Mouse (Mus musculus) hindbrain, embryonic 13.5 days (tissue): ENCODE measurements around the gene Sh3bp5l. TPM values are rescaled to one million over a fixed set of nuclear protein-coding genes. Genes with fewer than 3 reads are reported as not detected.

Source experiments
- ATAC-seq: fragments of 200-750 bp; cut with Nextera tagmentation; 2 replicates; pipeline ENCODE4 v1.8.0; 2017; ENCODE audit warnings: moderate TSS enrichment; ENCODE audit not compliant: low FRiP score
- H3K27ac ChIP-seq: fragments of 300-500 bp; sonication (generic); 2 replicates; pipeline ENCODE4 v1.5.1; 2015; ENCODE audit warnings: inconsistent platforms, mild to moderate bottlenecking, moderate library complexity
- H3K27me3 ChIP-seq: fragments of 300-500 bp; sonication (generic); 2 replicates; pipeline ENCODE4 v1.6.1; 2015; ENCODE audit warnings: mild to moderate bottlenecking, inconsistent platforms
- H3K36me3 ChIP-seq: fragments of 300-500 bp; sonication (generic); 2 replicates; pipeline ENCODE4 v1.6.1; 2015; ENCODE audit warnings: mild to moderate bottlenecking, inconsistent platforms
- H3K4me1 ChIP-seq: fragments of 300-500 bp; sonication (generic); replicated peaks from 2 replicates; pipeline ENCODE4 v1.6.1; 2015; ENCODE audit warnings: inconsistent platforms
- H3K4me2 ChIP-seq: fragments of 300-500 bp; sonication (generic); 2 replicates; pipeline ENCODE4 v1.6.1; 2015; ENCODE audit warnings: inconsistent platforms, mild to moderate bottlenecking, moderate library complexity
- H3K4me3 ChIP-seq: fragments of 300-500 bp; sonication (generic); 2 replicates; pipeline ENCODE4 v1.5.1; 2015; ENCODE audit warnings: mild to moderate bottlenecking, inconsistent platforms
- H3K9ac ChIP-seq: fragments of 300-500 bp; sonication (generic); 2 replicates; pipeline ENCODE4 v1.6.1; 2015; ENCODE audit warnings: mild to moderate bottlenecking, inconsistent platforms
- H3K9me3 ChIP-seq: fragments of 300-500 bp; sonication (generic); 2 replicates; pipeline ENCODE4 v1.6.1; 2016; ENCODE audit warnings: inconsistent platforms
- WGBS: fragments of 180-500 bp; shearing (Covaris S2); methylation state at CpG from one replicate; pipeline ENCODE4 v1.1.7; 2015; 5-methylcytosine and 5-hydroxymethylcytosine counted together
- polyA plus RNA-seq: library from polyadenylated mRNA; unstranded; fragments of >200 nt; fragmentation: Nextera tagmentation; extraction: Ambion mirVana; gene quantifications from 2 replicates; pipeline ENCODE4 v1.2.1, GENCODE M21; 2015

Sh3bp5l gene
- polyA plus RNA-seq, 1 experiment from 2014 or later, result 48.5 TPM

DNA sequence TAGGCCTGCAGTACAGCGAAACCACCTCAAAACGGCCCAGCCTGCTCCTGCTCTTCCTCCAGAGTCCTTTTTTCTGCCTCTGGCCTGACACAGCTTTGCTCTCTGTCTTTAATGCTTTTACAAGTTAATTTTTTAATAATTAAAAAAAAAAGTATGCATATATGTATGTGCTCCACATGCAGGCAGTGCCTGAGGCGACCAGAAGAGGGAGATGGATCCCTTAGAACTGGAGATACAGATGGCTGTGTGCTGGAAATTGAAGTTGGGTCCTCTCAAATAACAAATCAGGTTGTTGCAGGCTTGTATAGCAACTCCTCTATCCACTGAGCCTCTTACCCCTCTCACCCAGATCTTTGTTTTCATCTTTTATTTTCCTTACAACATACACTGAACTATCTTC is 3.7 kb upstream of the Sh3bp5l start:
- H3K4me2 ChIP-seq, result no peak overlapping the region
- no peaks in the 10 kb centered on the region for H3K9me3 ChIP-seq
- no peak overlapping the region for H3K4me3 ChIP-seq
- peaks cover 36% of the 10 kb centered on the region for H3K4me1 ChIP-seq
- H3K36me3 ChIP-seq, result peaks cover 15% of the 10 kb centered on the region
- no peaks in the 10 kb centered on the region for H3K27me3 ChIP-seq
- ATAC-seq, result no peak
- no peak overlapping the region for H3K9ac ChIP-seq
- no peak overlapping the region for H3K27ac ChIP-seq
- 97% methylated on average over 3 of the region's 3 CpGs for WGBS

DNA sequence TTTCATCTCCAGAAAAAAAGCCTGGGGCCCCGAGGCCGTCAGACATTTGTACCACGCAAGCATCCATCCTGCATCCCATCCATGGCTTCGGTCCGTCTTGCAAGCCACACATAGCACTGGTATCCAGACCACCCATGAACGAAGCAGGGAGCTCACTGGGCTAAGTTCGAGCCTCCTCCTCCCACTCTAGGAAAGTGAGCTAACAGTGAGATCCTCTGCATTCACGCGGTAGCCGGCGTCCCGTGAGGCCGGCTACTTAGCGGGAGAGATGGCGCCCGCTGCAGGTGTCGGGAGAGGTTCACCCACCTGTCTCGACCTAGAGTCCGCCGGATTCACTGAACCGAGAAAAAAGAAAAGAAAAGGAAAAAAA is 633 bp upstream of the Sh3bp5l start:
- H3K4me2 ChIP-seq, result peak overlapping the region; percentile 100
- no peaks in the 10 kb centered on the region for H3K9me3 ChIP-seq
- peak; percentile 29 for ATAC-seq
- peaks cover 50% of the 10 kb centered on the region for H3K4me1 ChIP-seq
- peak overlapping the region; percentile 87 for H3K27ac ChIP-seq
- peaks cover 33% of the 10 kb centered on the region for H3K36me3 ChIP-seq
- under 1% methylated on average over 21 of the region's 21 CpGs for WGBS
- peak overlapping the region; percentile 88 for H3K9ac ChIP-seq
- no peaks in the 10 kb centered on the region for H3K27me3 ChIP-seq
- H3K4me3 ChIP-seq, result peak overlapping the region; percentile 89

DNA sequence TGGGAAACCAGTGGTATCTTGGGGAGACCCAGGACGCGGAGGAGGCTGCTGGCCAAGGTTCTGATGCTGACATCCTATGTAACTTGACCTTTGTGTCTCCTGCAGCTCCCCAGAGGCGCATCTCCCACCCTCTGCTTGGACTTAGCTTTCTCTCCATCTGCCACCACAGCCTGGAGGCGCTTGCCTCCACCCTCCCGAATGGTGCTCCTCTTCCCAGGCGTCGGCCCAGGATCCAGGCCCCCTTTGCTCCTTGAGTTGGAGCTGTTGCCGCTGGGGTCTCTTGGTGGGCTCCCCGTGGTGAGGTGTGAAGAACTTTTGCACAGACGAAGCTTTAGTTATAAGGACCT is 598 bp downstream of the Sh3bp5l start:
- H3K4me1 ChIP-seq, result peaks cover 51% of the 10 kb centered on the region
- no peaks in the 10 kb centered on the region for H3K9me3 ChIP-seq
- H3K4me2 ChIP-seq, result peak overlapping the region; percentile 100
- 20% methylated on average over 10 of the region's 10 CpGs for WGBS
- H3K9ac ChIP-seq, result peak overlapping the region; percentile 88
- 0 out of 2 replicates have a peak, but pooled peaks have one; percentile 4 for ATAC-seq
- H3K36me3 ChIP-seq, result peaks cover 39% of the 10 kb centered on the region
- no peak overlapping the region for H3K27ac ChIP-seq
- H3K4me3 ChIP-seq, result peak overlapping the region; percentile 89
- no peaks in the 10 kb centered on the region for H3K27me3 ChIP-seq

DNA sequence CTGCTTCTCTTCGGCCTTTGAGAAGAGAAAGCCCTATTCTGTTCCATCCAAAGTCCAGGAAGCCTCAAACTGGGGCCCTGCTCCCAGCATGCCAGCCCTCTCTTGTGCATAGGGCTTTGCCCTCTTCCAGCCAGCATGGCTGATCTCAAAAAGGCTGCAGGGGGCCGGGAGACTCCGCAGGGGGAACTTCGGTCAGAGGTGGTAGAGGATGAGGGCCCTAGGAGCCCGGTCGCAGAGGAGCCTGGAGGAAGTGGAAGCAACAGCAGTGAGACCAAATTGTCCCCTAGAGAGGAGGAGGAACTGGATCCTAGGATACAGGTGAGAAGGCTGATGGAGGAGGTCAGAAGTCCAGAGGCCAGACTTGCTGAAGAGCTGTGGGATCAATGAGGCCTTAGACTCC is 1.0 kb downstream of the Sh3bp5l start:
- Histone ChIP-seq H3K9me3 (no peaks in the 10 kb centered on the region), H3K4me2 (peak overlapping the region; percentile 100), H3K4me3 (peak overlapping the region; percentile 89), H3K27ac (no peak overlapping the region), H3K36me3 (peaks cover 43% of the 10 kb centered on the region), H3K4me1 (peaks cover 51% of the 10 kb centered on the region), H3K27me3 (no peaks in the 10 kb centered on the region), H3K9ac (peak overlapping the region; percentile 88)
- 89% methylated on average over 6 of the region's 6 CpGs for WGBS
- 0 out of 2 replicates have a peak, but pooled peaks have one; percentile 9 for ATAC-seq

DNA sequence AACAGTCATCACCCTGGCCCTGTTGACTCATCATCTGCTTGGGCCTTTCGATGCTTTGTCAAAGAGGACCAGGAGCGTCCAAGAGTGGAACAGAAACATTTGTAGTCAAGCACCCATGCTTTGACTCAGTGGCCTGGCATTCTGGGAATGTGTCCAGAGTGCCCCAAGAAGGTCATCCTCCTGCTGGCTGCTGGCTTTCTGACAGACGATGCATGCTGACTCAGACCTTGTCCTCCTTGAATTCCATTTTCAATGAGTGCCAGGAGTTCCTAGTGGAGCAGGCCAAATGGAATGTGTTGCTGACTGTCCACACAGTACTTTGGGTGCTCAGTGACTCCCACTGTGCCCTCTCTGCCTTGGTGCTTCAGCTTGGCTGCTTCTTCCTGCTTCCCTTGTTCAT is 4.2 kb downstream of the Sh3bp5l start:
- Histone ChIP-seq H3K36me3 (peaks cover 53% of the 10 kb centered on the region), H3K4me1 (peaks cover 41% of the 10 kb centered on the region), H3K27me3 (no peaks in the 10 kb centered on the region), H3K27ac (no peak overlapping the region), H3K4me3 (no peak overlapping the region), H3K4me2 (no peak overlapping the region), H3K9me3 (no peaks in the 10 kb centered on the region), H3K9ac (no peak overlapping the region)
- WGBS, result 69% methylated on average over 3 of the region's 3 CpGs
- no peak for ATAC-seq

DNA sequence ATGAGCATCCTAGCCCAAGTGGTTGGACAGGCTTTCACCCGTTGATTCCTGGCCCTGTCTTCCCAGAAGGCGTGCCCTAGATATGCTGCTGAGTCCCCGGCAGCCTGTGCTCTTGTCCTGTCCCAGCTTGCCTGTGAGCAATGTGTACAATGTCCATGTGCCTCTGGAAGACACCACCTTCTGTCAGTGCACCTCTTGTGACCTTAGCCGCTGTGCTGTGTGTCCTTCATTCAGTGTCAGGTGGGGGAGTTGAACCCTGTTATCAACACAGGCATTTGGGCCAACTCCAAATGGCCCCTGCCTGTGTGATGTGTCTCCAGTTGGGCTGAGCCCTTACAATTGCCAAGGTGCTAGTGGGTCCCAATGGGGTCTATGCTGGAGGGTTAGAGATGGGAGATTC is 16.2 kb downstream of the Sh3bp5l start:
- no peak overlapping the region for H3K27ac ChIP-seq
- no peak overlapping the region for H3K4me2 ChIP-seq
- no peaks in the 10 kb centered on the region for H3K4me1 ChIP-seq
- peaks cover 70% of the 10 kb centered on the region for H3K36me3 ChIP-seq
- H3K4me3 ChIP-seq, result no peak overlapping the region
- no peak overlapping the region for H3K9ac ChIP-seq
- H3K9me3 ChIP-seq, result no peaks in the 10 kb centered on the region
- H3K27me3 ChIP-seq, result no peaks in the 10 kb centered on the region
- no peak for ATAC-seq
- WGBS, result 94% methylated on average over 4 of the region's 4 CpGs

DNA sequence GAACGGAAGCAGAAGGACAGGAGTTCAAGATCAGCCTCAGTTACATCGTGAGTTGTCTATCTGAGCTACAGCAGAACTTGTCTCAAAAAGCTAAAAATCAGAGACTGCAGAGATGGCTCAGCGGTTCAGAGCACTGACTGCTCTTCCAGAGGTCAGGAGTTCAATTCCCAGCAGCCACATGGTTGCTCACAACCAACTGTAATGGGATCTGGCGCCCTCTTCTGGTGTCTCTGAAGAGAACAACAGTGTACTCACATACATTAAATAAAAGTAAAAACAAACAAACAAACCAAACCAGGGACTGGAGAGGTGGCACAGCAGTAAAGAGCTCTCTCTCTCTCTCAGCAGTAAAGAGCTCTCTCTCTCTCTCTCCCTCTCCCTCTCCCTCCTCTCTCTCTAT is 20.1 kb downstream of the Sh3bp5l start:
- peaks cover 40% of the 10 kb centered on the region for H3K36me3 ChIP-seq
- no peak for ATAC-seq
- WGBS, result 71% methylated on average over 4 of the region's 4 CpGs

DNA sequence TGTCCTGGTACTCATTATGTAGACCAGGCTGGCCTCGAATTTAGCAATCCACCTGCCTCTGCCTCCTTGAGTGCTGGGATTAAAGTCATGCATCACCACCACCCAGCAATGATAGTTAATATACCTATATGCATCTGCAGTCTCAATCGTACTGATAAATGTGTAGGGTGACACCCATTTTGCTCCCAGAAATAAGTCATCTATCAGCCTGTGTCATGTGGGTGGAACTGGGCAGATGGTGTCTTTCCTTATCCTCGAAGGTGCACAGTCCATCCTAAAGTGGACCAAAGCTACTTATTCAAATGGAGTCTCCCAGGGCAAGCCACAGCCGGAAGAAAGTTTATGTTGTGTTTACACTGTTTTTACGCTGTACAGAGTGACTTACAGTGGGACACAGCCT is 20.7 kb downstream of the Sh3bp5l start:
- H3K9me3 ChIP-seq, result no peaks in the 10 kb centered on the region
- H3K4me2 ChIP-seq, result no peak overlapping the region
- no peaks in the 10 kb centered on the region for H3K4me1 ChIP-seq
- no peak overlapping the region for H3K9ac ChIP-seq
- 89% methylated on average over 5 of the region's 5 CpGs for WGBS
- no peak overlapping the region for H3K27ac ChIP-seq
- no peak overlapping the region for H3K4me3 ChIP-seq
- H3K36me3 ChIP-seq, result peaks cover 34% of the 10 kb centered on the region
- no peak for ATAC-seq
- H3K27me3 ChIP-seq, result no peaks in the 10 kb centered on the region

More for the DNA sequence above, 20.1 kb downstream of the Sh3bp5l start:
- H3K4me3 ChIP-seq, result no peak overlapping the region
- H3K9ac ChIP-seq, result no peak overlapping the region
- no peak overlapping the region for H3K27ac ChIP-seq
- no peaks in the 10 kb centered on the region for H3K27me3 ChIP-seq
- H3K4me2 ChIP-seq, result no peak overlapping the region
- no peaks in the 10 kb centered on the region for H3K9me3 ChIP-seq
- no peaks in the 10 kb centered on the region for H3K4me1 ChIP-seq

DNA sequence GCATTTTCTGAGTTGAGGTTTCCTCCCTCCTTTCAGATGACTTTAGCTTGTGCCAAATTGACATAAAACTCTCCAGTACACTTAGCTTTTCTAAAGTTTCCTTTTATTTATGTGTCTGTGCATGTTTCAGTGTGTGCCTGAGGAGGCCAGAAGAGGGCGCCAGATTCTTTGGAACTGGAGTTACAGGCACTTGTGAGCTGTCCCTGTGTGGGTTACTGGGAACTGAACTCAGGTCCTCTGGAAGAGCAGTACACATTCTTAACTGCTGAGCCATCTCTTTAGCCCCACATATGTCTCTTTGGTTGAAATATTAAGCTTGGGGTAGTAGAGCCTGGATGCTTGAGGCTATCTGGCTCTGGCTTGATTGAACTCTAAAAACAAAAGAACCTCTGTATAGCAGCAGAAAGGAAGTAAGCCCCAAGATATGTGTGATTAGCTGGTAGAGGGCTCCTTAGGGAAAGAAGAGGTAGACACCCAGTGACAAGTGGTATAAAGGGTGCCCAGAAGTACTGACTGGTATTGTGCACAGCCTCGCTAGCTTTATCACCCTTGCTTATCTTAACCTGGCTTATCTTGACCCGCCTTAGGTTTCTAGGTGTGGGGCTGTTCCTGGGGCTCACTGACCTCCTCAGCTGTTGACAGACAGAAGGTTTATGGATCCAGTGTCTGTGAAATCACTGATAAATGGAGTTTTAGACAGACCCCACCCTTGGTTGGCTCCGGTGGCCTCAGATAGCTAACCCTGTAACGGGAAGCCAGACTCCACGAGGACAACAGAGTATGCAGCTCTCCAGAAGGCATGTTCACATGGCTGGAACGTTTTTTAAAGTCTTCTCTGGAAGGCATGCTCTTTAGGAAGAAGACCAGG is 22.4 kb downstream of the Sh3bp5l start:
- Histone ChIP-seq H3K4me2 (no peak overlapping the region), H3K36me3 (peaks cover 17% of the 10 kb centered on the region), H3K4me3 (no peak overlapping the region), H3K9ac (no peak overlapping the region), H3K27me3 (no peaks in the 10 kb centered on the region), H3K27ac (no peak overlapping the region), H3K9me3 (no peaks in the 10 kb centered on the region), H3K4me1 (no peaks in the 10 kb centered on the region)
- WGBS, result 65% methylated on average over 7 of the region's 7 CpGs
- no peak for ATAC-seq

DNA sequence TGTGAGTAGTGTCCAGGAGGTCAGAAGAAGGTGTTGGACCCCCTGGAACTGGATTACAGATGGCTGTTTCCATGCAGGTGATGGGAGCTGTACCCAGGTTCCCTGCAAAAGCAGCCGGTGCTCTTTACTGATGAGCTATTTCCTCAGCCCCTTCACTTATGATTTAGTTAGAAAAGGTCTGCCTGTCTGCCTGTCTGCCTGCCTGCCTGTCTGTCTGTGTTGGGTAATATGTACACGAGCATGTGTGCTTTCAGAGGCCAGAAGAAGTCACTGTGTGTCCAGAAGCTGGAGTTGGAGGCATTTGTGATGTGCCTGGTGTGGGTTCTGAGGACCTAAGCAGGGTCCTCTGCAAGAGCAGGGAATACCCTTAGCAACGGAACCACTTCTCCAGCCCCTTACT is 23.2 kb downstream of the Sh3bp5l start:
- H3K36me3 ChIP-seq, result peaks cover 12% of the 10 kb centered on the region
- no peak overlapping the region for H3K27ac ChIP-seq
- no peak overlapping the region for H3K9ac ChIP-seq
- no peaks in the 10 kb centered on the region for H3K9me3 ChIP-seq
- no peak overlapping the region for H3K4me2 ChIP-seq
- no peaks in the 10 kb centered on the region for H3K4me1 ChIP-seq
- no peak overlapping the region for H3K4me3 ChIP-seq
- ATAC-seq, result no peak
- WGBS, result 85% methylated on average over 3 of the region's 3 CpGs
- no peaks in the 10 kb centered on the region for H3K27me3 ChIP-seq

DNA sequence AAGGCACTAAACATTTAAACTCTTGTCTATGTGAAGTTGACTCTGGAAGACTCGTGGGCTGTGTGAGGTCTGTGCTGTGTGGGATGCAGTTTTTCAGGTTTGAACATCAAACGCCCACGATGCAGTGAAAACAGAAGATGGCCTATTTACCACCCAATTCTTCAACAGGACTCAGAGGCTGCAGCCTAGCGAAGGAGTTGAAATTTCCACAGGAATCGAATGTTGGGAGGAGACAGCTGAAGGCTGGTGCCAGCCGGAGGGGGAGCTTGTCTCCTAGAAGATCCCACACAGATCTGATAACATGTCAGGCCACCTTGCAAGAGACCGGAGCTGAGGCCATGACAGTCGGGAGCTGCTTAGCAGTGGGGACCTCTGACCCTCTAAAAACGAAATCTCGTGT is 24.0 kb downstream of the Sh3bp5l start:
- Histone ChIP-seq H3K4me3 (no peak overlapping the region), H3K27me3 (no peaks in the 10 kb centered on the region), H3K4me2 (no peak overlapping the region), H3K4me1 (no peaks in the 10 kb centered on the region), H3K9me3 (no peaks in the 10 kb centered on the region), H3K9ac (no peak overlapping the region), H3K36me3 (peaks cover 6% of the 10 kb centered on the region; the same call in 1 of the 2 replicates), H3K27ac (no peak overlapping the region)
- 77% methylated on average over 10 of the region's 10 CpGs for WGBS
- ATAC-seq, result no peak

DNA sequence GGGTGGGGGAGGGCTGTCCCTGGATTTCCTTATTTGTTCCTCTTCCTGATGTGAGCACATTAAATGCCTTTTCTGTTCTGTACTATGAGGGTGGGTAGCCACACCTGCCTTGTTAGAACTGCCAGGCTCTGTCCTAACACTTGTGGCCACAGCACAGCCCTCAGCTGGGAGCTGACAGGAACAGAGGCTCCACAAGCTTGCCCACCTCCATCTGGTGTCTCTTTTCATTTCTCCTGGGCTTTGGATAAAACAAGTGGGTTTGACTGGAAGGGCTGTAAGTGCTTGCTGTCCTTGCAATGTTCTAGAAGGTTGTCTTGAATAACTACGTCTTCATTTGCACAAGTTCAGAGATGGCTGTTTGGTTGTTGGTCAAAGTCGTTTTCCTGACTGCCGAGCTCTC is 24.4 kb downstream of the Sh3bp5l start:
- no peaks in the 10 kb centered on the region for H3K9me3 ChIP-seq
- 81% methylated on average over 3 of the region's 3 CpGs for WGBS
- H3K4me3 ChIP-seq, result no peak overlapping the region
- H3K27me3 ChIP-seq, result no peaks in the 10 kb centered on the region
- no peak overlapping the region for H3K4me2 ChIP-seq
- H3K36me3 ChIP-seq, result peaks cover 6% of the 10 kb centered on the region; the same call in 1 of the 2 replicates
- no peak overlapping the region for H3K27ac ChIP-seq
- H3K4me1 ChIP-seq, result no peaks in the 10 kb centered on the region
- no peak overlapping the region for H3K9ac ChIP-seq
- no peak for ATAC-seq

DNA sequence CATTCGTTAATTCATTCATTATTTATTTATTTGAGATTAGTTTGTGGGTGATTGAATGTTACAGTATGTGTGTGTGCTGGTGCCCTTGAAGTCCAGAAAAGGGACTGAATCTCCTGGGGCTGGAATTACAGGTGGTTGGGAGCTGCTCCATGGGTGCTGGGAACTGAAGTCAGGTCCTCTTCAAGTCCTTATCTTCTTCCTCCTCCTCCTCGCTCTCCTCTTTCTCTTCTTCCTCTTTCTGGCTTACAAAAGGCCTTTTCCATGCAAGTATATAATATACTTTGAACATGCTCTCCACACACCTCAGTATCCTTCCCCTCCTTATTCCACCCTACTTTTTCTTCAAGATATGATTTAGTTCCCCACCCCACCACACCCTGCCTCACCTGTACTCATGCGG is 26.5 kb downstream of the Sh3bp5l start:
- Histone ChIP-seq H3K4me3 (no peak overlapping the region), H3K9ac (no peak overlapping the region), H3K36me3 (no peaks in the 10 kb centered on the region), H3K4me2 (no peak overlapping the region), H3K27ac (no peak overlapping the region), H3K9me3 (no peaks in the 10 kb centered on the region), H3K4me1 (no peaks in the 10 kb centered on the region), H3K27me3 (no peaks in the 10 kb centered on the region)
- no peak for ATAC-seq
- WGBS, result 90% methylated on average over 3 of the region's 3 CpGs
